Mouse (Mus musculus) embryonic facial prominence, embryonic 11.5 days (tissue): ENCODE data around the gene Fhl1. TPM values are rescaled to one million over a fixed set of nuclear protein-coding genes. Genes with fewer than 3 reads are reported as not detected.

Source experiments
- ATAC-seq: fragments of 200-750 bp; cut with Nextera tagmentation; replicated peaks from 2 replicates; pipeline ENCODE4 v1.8.0; 2017; ENCODE audit warnings: low read depth; ENCODE audit not compliant: insufficient number of reproducible peaks, low FRiP score, low TSS enrichment
- DNase-seq: peaks from one replicate; pipeline ENCODE4 v3.0.0-alpha.2; 2015; ENCODE audit warnings: low spot score
- H3K27ac ChIP-seq: fragments of 300-500 bp; sonication (generic); replicated peaks from 2 replicates; pipeline ENCODE4 v1.5.1; 2014; ENCODE audit warnings: mild to moderate bottlenecking, low read depth, low read length, control low read depth
- H3K27me3 ChIP-seq: fragments of 300-500 bp; sonication (generic); 2 replicates; pipeline ENCODE4 v1.6.1; 2014; ENCODE audit warnings: mild to moderate bottlenecking, low read length, moderate library complexity, mixed read lengths; ENCODE audit not compliant: control insufficient read depth, insufficient read depth
- H3K36me3 ChIP-seq: fragments of 300-500 bp; sonication (generic); replicated peaks from 2 replicates; pipeline ENCODE4 v1.6.1; 2014; ENCODE audit warnings: low read depth, mild to moderate bottlenecking, low read length, moderate library complexity, mixed read lengths; ENCODE audit not compliant: control insufficient read depth, insufficient read depth
- H3K4me1 ChIP-seq: fragments of 300-500 bp; sonication (generic); 2 replicates; pipeline ENCODE4 v1.6.1; 2014; ENCODE audit warnings: low read length, mixed read lengths; ENCODE audit not compliant: control insufficient read depth, insufficient read depth
- H3K4me2 ChIP-seq: fragments of 300-500 bp; sonication (generic); 2 replicates; pipeline ENCODE4 v1.6.1; 2014; ENCODE audit warnings: low read depth, mild to moderate bottlenecking, control low read depth, low read length, moderate library complexity
- H3K4me3 ChIP-seq: fragments of 300-500 bp; sonication (generic); 2 replicates; pipeline ENCODE4 v1.5.1; 2014; ENCODE audit warnings: low read depth, low read length, control low read depth
- H3K9ac ChIP-seq: fragments of 300-500 bp; sonication (generic); replicated peaks from 2 replicates; pipeline ENCODE4 v1.6.1; 2014; ENCODE audit warnings: mild to moderate bottlenecking, control low read depth, low read length
- H3K9me3 ChIP-seq: fragments of 300-500 bp; sonication (generic); replicated peaks from 2 replicates; pipeline ENCODE4 v1.6.1; 2016; ENCODE audit warnings: mild to moderate bottlenecking, low read length, inconsistent platforms, mixed read lengths; ENCODE audit not compliant: control insufficient read depth
- WGBS: fragments of 180-500 bp; shearing (Covaris S2); extraction: QIAGEN DNeasy Blood & Tissue Kit; methylation state at CpG from one replicate; pipeline ENCODE4 v1.1.7; 2014; 5-methylcytosine and 5-hydroxymethylcytosine counted together
- polyA plus RNA-seq: library from polyadenylated mRNA; unstranded; fragments of >200 nt; fragmentation: Nextera tagmentation; extraction: Ambion mirVana; gene quantifications from 2 replicates; pipeline ENCODE4 v1.2.1, GENCODE M21; 2014

The Fhl1 gene
- polyA plus RNA-seq, 1 experiment from 2014 or later = 50.9 TPM

DNA sequence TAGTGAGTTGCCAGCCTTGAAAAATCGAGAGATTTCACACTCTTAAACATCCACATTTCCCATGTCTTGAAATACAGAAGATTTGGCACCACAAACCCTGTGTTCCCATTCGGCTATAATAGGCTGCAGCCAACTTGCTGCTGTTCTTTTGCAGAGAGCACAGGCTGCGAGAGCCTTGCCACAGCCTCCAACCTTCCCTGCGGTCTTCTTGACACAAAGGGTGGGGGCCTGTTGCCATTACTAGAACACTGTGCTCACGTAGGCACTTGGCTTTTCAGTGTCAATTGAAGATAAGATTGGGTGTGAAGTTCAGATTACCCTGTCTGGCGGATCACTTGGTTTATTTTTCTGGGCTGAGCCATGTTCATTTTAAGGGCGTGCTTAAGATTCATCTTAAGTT, 24.8 kb downstream of the Fhl1 start:
- H3K9ac ChIP-seq = no peak overlapping the region
- no peaks in the 10 kb centered on the region for H3K27me3 ChIP-seq
- H3K36me3 ChIP-seq = no peaks in the 10 kb centered on the region
- H3K9me3 ChIP-seq = no peaks in the 10 kb centered on the region
- no peak overlapping the region for H3K27ac ChIP-seq
- ATAC-seq (no peak), DNase-seq (no peak)
- WGBS = 86% methylated on average over 7 of the region's 7 CpGs
- H3K4me1 ChIP-seq = no peaks in the 10 kb centered on the region
- no peak overlapping the region for H3K4me3 ChIP-seq
- H3K4me2 ChIP-seq = no peak overlapping the region

DNA sequence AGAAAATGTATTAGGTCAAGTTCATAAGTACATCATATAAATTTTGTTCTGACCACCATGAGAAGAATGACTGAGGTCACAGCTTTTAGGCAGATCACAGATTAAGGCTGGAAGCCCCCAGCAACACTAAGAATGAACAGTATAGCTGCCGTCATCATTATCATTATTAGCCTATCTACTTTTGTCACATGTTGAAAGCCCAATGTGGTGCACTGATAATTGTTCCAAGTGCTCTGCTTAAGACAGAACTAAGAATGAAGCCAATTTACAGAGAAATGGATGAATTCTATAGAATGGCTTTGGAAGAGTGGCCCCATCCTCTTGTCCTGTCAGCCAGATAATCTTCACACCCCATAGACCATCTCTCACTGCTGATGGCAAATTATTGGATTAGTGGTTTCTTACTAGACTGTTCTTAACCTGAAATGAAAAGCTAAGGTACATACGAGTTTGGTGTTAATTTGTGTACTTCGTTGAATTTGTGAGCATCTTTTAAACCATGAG, 28.7 kb downstream of the Fhl1 start:
- no peak overlapping the region for H3K27ac ChIP-seq
- no peak overlapping the region for H3K9ac ChIP-seq
- ATAC-seq (no peak), DNase-seq (no peak)
- no peaks in the 10 kb centered on the region for H3K27me3 ChIP-seq
- no peaks in the 10 kb centered on the region for H3K4me1 ChIP-seq
- 86% methylated on average over 3 of the region's 3 CpGs for WGBS
- no peaks in the 10 kb centered on the region for H3K9me3 ChIP-seq
- no peak overlapping the region for H3K4me3 ChIP-seq
- no peak overlapping the region for H3K4me2 ChIP-seq
- no peaks in the 10 kb centered on the region for H3K36me3 ChIP-seq

DNA sequence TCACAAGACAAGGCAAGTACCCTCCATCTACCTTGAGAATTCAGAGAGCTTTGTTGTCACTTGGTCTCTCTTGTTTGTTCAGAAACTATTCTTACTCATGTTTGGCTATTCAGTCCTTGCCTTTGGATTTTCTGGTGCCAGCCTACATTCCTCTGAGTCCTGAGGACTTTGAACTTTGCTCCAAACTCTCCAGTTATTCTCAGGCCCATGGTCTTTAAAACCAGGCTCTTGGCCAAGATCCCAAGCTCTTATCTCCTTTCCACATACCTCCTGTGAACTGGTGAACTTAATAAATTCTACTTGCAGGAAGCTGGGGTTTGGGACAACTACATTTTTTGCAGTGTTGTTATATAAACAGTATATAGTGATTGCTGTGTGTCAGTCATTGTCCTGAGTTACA, 38.3 kb downstream of the Fhl1 start:
- Histone ChIP-seq H3K9me3 (no peaks in the 10 kb centered on the region), H3K4me3 (no peak overlapping the region), H3K4me2 (no peak overlapping the region), H3K36me3 (no peaks in the 10 kb centered on the region), H3K27me3 (no peaks in the 10 kb centered on the region), H3K4me1 (no peaks in the 10 kb centered on the region), H3K9ac (no peak overlapping the region), H3K27ac (no peak overlapping the region)
- DNase-seq (no peak), ATAC-seq (no peak)

DNA sequence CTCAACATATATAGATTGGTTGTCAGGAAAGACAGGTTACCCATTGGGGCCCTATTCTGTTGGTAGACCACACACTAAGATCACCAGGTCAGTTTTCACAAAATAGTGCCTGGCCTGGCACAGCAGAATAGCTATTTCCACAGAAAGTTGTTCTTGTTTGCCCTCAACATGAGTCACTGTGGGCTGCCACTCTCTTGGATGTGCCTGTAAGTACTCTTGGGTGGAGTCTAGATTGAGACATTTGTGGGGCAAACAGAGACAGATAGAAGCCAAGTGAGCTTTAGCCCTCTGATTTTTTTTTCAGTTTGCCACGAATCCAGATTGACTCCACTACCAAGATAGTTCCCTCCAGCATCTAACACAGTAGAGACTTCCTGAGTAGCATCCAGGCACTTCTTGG, 40.2 kb downstream of the Fhl1 start:
- Histone ChIP-seq H3K27ac (no peak overlapping the region), H3K4me1 (no peaks in the 10 kb centered on the region), H3K4me3 (no peak overlapping the region), H3K27me3 (no peaks in the 10 kb centered on the region), H3K4me2 (no peak overlapping the region), H3K36me3 (no peaks in the 10 kb centered on the region), H3K9ac (no peak overlapping the region), H3K9me3 (no peaks in the 10 kb centered on the region)
- no peak for ATAC-seq
- WGBS = 56% methylated on average over 1 of the region's 1 CpGs
- no peak for DNase-seq

DNA sequence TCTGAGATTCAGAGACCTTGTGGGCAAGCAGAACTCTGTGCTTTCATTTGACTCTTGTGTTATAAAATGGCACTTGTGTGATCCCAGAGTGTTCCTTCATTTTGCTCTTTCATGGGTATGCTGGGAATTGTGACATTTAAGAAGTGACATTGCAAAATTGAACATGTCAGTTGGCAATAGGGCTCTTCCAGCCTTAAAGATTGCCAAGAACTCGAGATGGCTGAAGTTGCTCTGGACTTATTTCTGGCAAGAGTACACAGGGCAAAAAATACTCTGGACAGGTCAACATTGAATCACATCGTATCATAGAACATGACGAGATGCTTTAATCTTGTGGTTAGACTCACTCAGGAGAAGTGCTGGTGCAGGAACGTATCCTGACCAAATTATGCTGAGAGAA, 41.7 kb downstream of the Fhl1 start:
- no peak for DNase-seq
- H3K4me2 ChIP-seq = no peak overlapping the region
- WGBS = 92% methylated on average over 4 of the region's 4 CpGs

DNA sequence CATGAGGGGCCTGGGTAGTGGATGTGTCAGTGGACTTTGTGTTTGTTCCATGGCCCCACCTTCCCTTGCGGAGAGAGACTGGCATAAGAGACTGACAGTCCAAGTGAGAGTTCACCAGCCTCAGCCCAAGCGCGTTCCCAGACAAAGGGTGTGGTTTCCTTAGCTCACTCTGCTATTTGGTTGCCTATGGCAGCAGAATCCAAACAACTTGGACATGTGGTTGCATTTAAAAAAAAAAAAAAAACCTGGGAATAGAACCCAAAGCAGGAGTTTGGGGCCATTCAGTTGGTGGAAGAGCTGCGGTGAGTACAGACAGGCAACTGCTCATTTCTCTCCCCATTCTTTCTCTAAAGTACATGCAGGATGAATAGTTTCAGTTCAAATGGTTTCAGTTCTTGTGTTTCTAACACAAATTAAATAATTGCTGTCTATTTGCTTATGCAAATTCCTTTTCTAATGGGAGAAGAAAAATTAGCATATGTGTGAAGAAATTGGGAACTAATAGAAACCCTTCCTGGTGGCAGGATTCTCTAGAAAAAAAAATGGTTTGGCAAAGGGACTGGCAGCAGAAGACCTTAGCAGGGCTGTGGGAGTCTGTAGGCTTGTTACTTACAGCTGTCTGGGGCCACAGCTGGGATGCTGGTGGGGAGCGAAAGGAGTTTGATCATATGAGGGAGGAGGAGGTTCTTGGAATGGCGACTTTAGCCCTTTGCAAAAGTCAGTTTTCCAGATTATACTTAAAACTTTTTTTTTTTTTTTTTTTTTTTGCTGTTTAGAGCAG, 54.9 kb downstream of the Fhl1 start:
- ATAC-seq (0 out of 2 replicates have a peak, but pooled peaks have one; percentile 44), DNase-seq (peak; percentile 62)
- Histone ChIP-seq H3K4me1 (no peaks in the 10 kb centered on the region), H3K27me3 (no peaks in the 10 kb centered on the region), H3K9me3 (no peaks in the 10 kb centered on the region), H3K4me2 (no peak overlapping the region), H3K36me3 (no peaks in the 10 kb centered on the region), H3K27ac (no peak overlapping the region), H3K4me3 (no peak overlapping the region), H3K9ac (no peak overlapping the region)
- 64% methylated on average over 6 of the region's 6 CpGs for WGBS

More for the DNA sequence above, 41.7 kb downstream of the Fhl1 start:
- H3K36me3 ChIP-seq = no peaks in the 10 kb centered on the region
- H3K27ac ChIP-seq = no peak overlapping the region
- no peaks in the 10 kb centered on the region for H3K27me3 ChIP-seq
- no peaks in the 10 kb centered on the region for H3K4me1 ChIP-seq
- ATAC-seq = no peak
- H3K9ac ChIP-seq = no peak overlapping the region
- H3K4me3 ChIP-seq = no peak overlapping the region
- no peaks in the 10 kb centered on the region for H3K9me3 ChIP-seq

DNA sequence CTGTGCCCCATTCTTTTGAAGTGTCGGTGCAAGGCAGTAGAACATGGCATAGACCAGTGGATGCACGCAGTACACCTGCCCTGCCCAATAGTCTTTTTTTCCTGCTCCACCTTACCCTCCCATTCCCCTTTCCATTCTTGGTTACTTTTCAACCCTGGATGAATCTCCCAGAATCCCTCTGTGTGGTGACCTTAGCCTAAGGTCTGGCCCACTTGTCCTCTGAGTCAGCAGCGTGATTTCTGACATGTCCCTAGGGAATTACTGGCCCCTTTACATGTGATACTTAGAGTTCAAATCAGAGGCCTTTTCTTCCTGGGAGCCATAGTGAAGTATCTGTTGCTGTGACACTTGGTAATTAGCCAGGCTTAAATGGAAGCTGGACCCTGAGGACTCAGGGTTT, 55.9 kb downstream of the Fhl1 start:
- no peak for DNase-seq
- Histone ChIP-seq H3K36me3 (no peaks in the 10 kb centered on the region), H3K27ac (no peak overlapping the region), H3K27me3 (no peaks in the 10 kb centered on the region), H3K4me2 (no peak overlapping the region), H3K4me3 (no peak overlapping the region), H3K9ac (no peak overlapping the region), H3K4me1 (no peaks in the 10 kb centered on the region), H3K9me3 (no peaks in the 10 kb centered on the region)
- ATAC-seq = no peak
- WGBS = 79% methylated on average over 3 of the region's 3 CpGs

DNA sequence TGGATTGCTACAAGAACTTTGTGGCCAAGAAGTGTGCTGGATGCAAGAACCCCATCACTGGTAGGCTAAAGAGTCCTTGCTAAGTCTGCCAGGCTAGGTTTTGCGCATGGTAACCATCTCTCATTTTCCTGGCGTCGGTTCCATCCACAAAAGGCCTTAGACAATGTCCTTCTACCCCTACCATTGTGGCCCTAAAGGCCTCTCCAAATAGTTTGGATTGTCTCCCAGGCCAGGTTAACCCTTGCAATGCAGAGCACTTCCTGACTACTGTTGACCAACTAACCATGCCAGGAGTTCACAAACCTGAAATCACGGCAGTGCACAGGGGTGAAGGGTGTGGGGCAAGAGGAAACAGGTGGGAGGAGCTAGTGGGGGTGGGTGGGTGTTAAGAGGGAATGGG, 59.0 kb downstream of the Fhl1 start:
- Histone ChIP-seq H3K27ac (no peak overlapping the region), H3K9me3 (no peaks in the 10 kb centered on the region), H3K36me3 (no peaks in the 10 kb centered on the region), H3K4me3 (no peak overlapping the region), H3K9ac (no peak overlapping the region), H3K27me3 (no peaks in the 10 kb centered on the region), H3K4me1 (no peaks in the 10 kb centered on the region), H3K4me2 (no peak overlapping the region)
- DNase-seq (no peak), ATAC-seq (no peak)
- 80% methylated on average over 4 of the region's 4 CpGs for WGBS
